Mouse (Mus musculus): ENCODE measurements around the gene Zfp687. TPM values are rescaled to one million over a fixed set of nuclear protein-coding genes. Genes with fewer than 3 reads are reported as not detected.
"Not testable (repeated sequence)": the region's sequence is repeated elsewhere in the genome, so short reads cannot be mapped to it uniquely, and the experiment has no call there.

Gene Zfp687
- total and polyA plus RNA-seq, 2 experiments from 2014 or later: 8.3 to 15.0 TPM

- ATAC-seq (ENCODE audit: insufficient read depth, low read depth) (peak; percentile 99), DNase-seq (ENCODE audit: low spot score) (peak; percentile 96)
- TF ChIP-seq EP300 (IDR thresholded peaks at IDR 0.05; ENCODE audit: low read depth): no peak
- no peak for TF ChIP-seq CTCF (IDR thresholded peaks at IDR 0.05; ENCODE audit: low read depth)
Observed at GRCm38 (mm10) chr3:95042166-95042837, 27.1 kb upstream of the Zfp687 start, which contains the start of gene Psmd4. Psmd4 (minus strand) TSS chr3:95042614.

GRCm38 (mm10) chr3:95041625-95042024 is 26.4 kb upstream of the Zfp687 start:
- H3K27me3 ChIP-seq (ENCODE audit: control insufficient read depth, insufficient read depth, low read length): no peaks in the 10 kb centered on the region
- H3K27ac ChIP-seq (ENCODE audit: low read depth): no peak overlapping the region

More at GRCm38 (mm10) chr3:95042166-95042837, 27.1 kb upstream of the Zfp687 start, which contains the start of gene Psmd4:
- under 1% methylated on average over 36 of the region's 36 CpGs for WGBS
- no peaks in the 10 kb centered on the region for H3K27me3 ChIP-seq (ENCODE audit: control insufficient read depth, insufficient read depth, low read length)
- H3K4me2 ChIP-seq (ENCODE audit: low read depth, low read length): peak within 1 kb of the TSS; percentile 57
- peak within 1 kb of the TSS; percentile 79 for H3K9ac ChIP-seq (replicated peaks; ENCODE audit: low read depth, low read length)
- peak within 1 kb of the TSS; percentile 71 for H3K27ac ChIP-seq (ENCODE audit: low read depth)
- H3K4me1 ChIP-seq (ENCODE audit: control insufficient read depth, insufficient read depth): peaks cover 6% of the 10 kb centered on the region; the same call in 1 of the 2 replicates
- H3K4me3 ChIP-seq (ENCODE audit: low read depth, low read length): peak within 1 kb of the TSS; percentile 85
- H3K9me3 ChIP-seq (replicated peaks; ENCODE audit: control insufficient read depth, low read length): no peaks in the 10 kb centered on the region
- peaks cover 5% of the 10 kb centered on the region; the same call in 1 of the 2 replicates for H3K36me3 ChIP-seq (replicated peaks; ENCODE audit: control insufficient read depth, insufficient read depth, low read length)

GRCm38 (mm10) chr3:95029953-95030352 is 14.7 kb upstream of the Zfp687 start:
- peaks cover 39% of the 10 kb centered on the region for H3K36me3 ChIP-seq (replicated peaks; ENCODE audit: control insufficient read depth, insufficient read depth, low read length)
- H3K4me2 ChIP-seq (ENCODE audit: low read depth, low read length): no peak overlapping the region
- no peaks in the 10 kb centered on the region for H3K9me3 ChIP-seq (replicated peaks; ENCODE audit: control insufficient read depth, low read length)
- no peak overlapping the region for H3K4me3 ChIP-seq (ENCODE audit: low read depth, low read length)
- no peaks in the 10 kb centered on the region for H3K27me3 ChIP-seq (ENCODE audit: control insufficient read depth, insufficient read depth, low read length)
- H3K9ac ChIP-seq (replicated peaks; ENCODE audit: low read depth, low read length): no peak overlapping the region
- no peak overlapping the region for H3K27ac ChIP-seq (ENCODE audit: low read depth)
- ATAC-seq (ENCODE audit: insufficient read depth, low read depth): no peak
- no peak for DNase-seq (ENCODE audit: low spot score)
- 75% methylated on average over 3 of the region's 3 CpGs for WGBS
- peaks cover 7% of the 10 kb centered on the region for H3K4me1 ChIP-seq (ENCODE audit: control insufficient read depth, insufficient read depth)
- TF ChIP-seq EP300 (IDR thresholded peaks at IDR 0.05; ENCODE audit: low read depth) (no peak), CTCF (IDR thresholded peaks at IDR 0.05; ENCODE audit: low read depth) (no peak)

More at GRCm38 (mm10) chr3:95041625-95042024, 26.4 kb upstream of the Zfp687 start:
- H3K4me2 ChIP-seq (ENCODE audit: low read depth, low read length): peak overlapping the region; percentile 57
- H3K4me3 ChIP-seq (ENCODE audit: low read depth, low read length): peak overlapping the region; percentile 85
- H3K9ac ChIP-seq (replicated peaks; ENCODE audit: low read depth, low read length): peak overlapping the region; percentile 79
- H3K4me1 ChIP-seq (ENCODE audit: control insufficient read depth, insufficient read depth): peaks cover 6% of the 10 kb centered on the region; the same call in 1 of the 2 replicates
- ATAC-seq (ENCODE audit: insufficient read depth, low read depth) (no peak), DNase-seq (ENCODE audit: low spot score) (no peak)
- no peak for TF ChIP-seq EP300 (IDR thresholded peaks at IDR 0.05; ENCODE audit: low read depth)
- TF ChIP-seq CTCF (IDR thresholded peaks at IDR 0.05; ENCODE audit: low read depth): no peak
- peaks cover 11% of the 10 kb centered on the region for H3K36me3 ChIP-seq (replicated peaks; ENCODE audit: control insufficient read depth, insufficient read depth, low read length)
- WGBS: 13% methylated on average over 3 of the region's 3 CpGs
- H3K9me3 ChIP-seq (replicated peaks; ENCODE audit: control insufficient read depth, low read length): no peaks in the 10 kb centered on the region

- H3K4me2 ChIP-seq (ENCODE audit: low read depth, low read length); H3K4me3 ChIP-seq (ENCODE audit: low read depth, low read length); ATAC-seq (ENCODE audit: insufficient read depth, low read depth); H3K27me3 ChIP-seq (ENCODE audit: control insufficient read depth, insufficient read depth, low read length); H3K9me3 ChIP-seq (replicated peaks; ENCODE audit: control insufficient read depth, low read length); H3K27ac ChIP-seq (ENCODE audit: low read depth); DNase-seq (ENCODE audit: low spot score); H3K9ac ChIP-seq (replicated peaks; ENCODE audit: low read depth, low read length): not testable (repeated sequence)
- H3K36me3 ChIP-seq (replicated peaks; ENCODE audit: control insufficient read depth, insufficient read depth, low read length): peaks cover 33% of the 10 kb centered on the region
- peaks cover 13% of the 10 kb centered on the region for H3K4me1 ChIP-seq (ENCODE audit: control insufficient read depth, insufficient read depth)
- WGBS: 66% methylated on average over 3 of the region's 3 CpGs
Observed at GRCm38 (mm10) chr3:95029291-95029827, 14.1 kb upstream of the Zfp687 start.

- WGBS: 71% methylated on average over 3 of the region's 3 CpGs
- Histone ChIP-seq H3K4me1 (ENCODE audit: control insufficient read depth, insufficient read depth) (peaks cover 16% of the 10 kb centered on the region), H3K9me3 (replicated peaks; ENCODE audit: control insufficient read depth, low read length) (no peaks in the 10 kb centered on the region), H3K36me3 (replicated peaks; ENCODE audit: control insufficient read depth, insufficient read depth, low read length) (peaks cover 27% of the 10 kb centered on the region), H3K27ac (ENCODE audit: low read depth) (no peak overlapping the region), H3K9ac (replicated peaks; ENCODE audit: low read depth, low read length) (no peak overlapping the region), H3K27me3 (ENCODE audit: control insufficient read depth, insufficient read depth, low read length) (no peaks in the 10 kb centered on the region), H3K4me3 (ENCODE audit: low read depth, low read length) (no peak overlapping the region), H3K4me2 (ENCODE audit: low read depth, low read length) (no peak overlapping the region)
- ATAC-seq (ENCODE audit: insufficient read depth, low read depth) (no peak), DNase-seq (ENCODE audit: low spot score) (no peak)
- no peak for TF ChIP-seq CTCF (IDR thresholded peaks at IDR 0.05; ENCODE audit: low read depth)
- TF ChIP-seq EP300 (IDR thresholded peaks at IDR 0.05; ENCODE audit: low read depth): no peak
Observed at GRCm38 (mm10) chr3:95028603-95029002, 13.4 kb upstream of the Zfp687 start.
